Mouse (Mus musculus) small intestine, adult 2 months (tissue): ENCODE measurements at regions not wholly inside any gene's neighbourhood (a gene's known extent, or its start where the extent isn't known, plus 50 kb on each side); places are given as distances from the start of the nearest gene placed in this dataset.

Experiments
- H3K27ac ChIP-seq: fragments of 200-500 bp; 2 replicates; pipeline ENCODE4 v1.5.1; 2012; ENCODE audit warnings: low read depth, low read length, control low read depth, inconsistent platforms; ENCODE audit not compliant: insufficient read depth
- H3K27me3 ChIP-seq: fragments of 200-500 bp; 2 replicates; pipeline ENCODE4 v1.6.1; 2012; ENCODE audit warnings: mild to moderate bottlenecking, moderate library complexity, low read length, inconsistent platforms; ENCODE audit not compliant: control insufficient read depth, insufficient read depth
- H3K36me3 ChIP-seq: fragments of 200-500 bp; 2 replicates; pipeline ENCODE4 v1.6.1; 2012; ENCODE audit warnings: mild to moderate bottlenecking, low read length, control low read depth, inconsistent platforms; ENCODE audit not compliant: control insufficient read depth, insufficient read depth
- H3K4me1 ChIP-seq: fragments of 200-500 bp; 2 replicates; pipeline ENCODE4 v1.6.1; 2012; ENCODE audit warnings: low read length, inconsistent platforms, mixed read lengths; ENCODE audit not compliant: control insufficient read depth, insufficient read depth, insufficient read length
- H3K4me3 ChIP-seq: fragments of 200-500 bp; 2 replicates; pipeline ENCODE4 v1.5.1; 2012; ENCODE audit warnings: low read depth, mild to moderate bottlenecking, control low read depth, inconsistent platforms, low read length, moderate library complexity
- CTCF ChIP-seq: fragments of 200-500 bp; IDR thresholded peaks from 2 replicates; pipeline ENCODE4 v1.5.1; 2012; ENCODE audit warnings: low read depth, mild to moderate bottlenecking, control low read depth, inconsistent platforms, low read length, moderate library complexity, mixed read lengths; ENCODE audit not compliant: insufficient replicate concordance, insufficient read length; ENCODE audit errors: extremely low read depth
- POLR2A ChIP-seq: fragments of 200-500 bp; IDR thresholded peaks from 2 replicates; pipeline ENCODE4 v1.6.1; 2012; ENCODE audit warnings: low read depth, mild to moderate bottlenecking, control low read depth, inconsistent platforms, low read length, moderate library complexity
- WGBS: fragments of 180-500 bp; shearing (Covaris S2); methylation state at CpG from one replicate; pipeline ENCODE4 v1.1.7; 2018; 5-methylcytosine and 5-hydroxymethylcytosine counted together

- Histone ChIP-seq H3K4me3 (no peak overlapping the region), H3K27ac (no peak overlapping the region), H3K4me1 (peaks cover 4% of the 10 kb centered on the region), H3K36me3 (no peaks in the 10 kb centered on the region), H3K27me3 (no peaks in the 10 kb centered on the region)
- WGBS, result 48% methylated on average over 4 of the region's 4 CpGs
- TF ChIP-seq CTCF (no peak), POLR2A (no peak)
These were observed 454.4 kb upstream of the Sox9 start for GRCm38 (mm10) chr11:112327606-112328005.

GRCm38 (mm10) chr11:112345133-112345532 lies 436.9 kb upstream of the Sox9 start:
- Histone ChIP-seq H3K27me3 (no peaks in the 10 kb centered on the region), H3K4me1 (peaks cover 3% of the 10 kb centered on the region; the same call in 1 of the 2 replicates), H3K4me3 (no peak overlapping the region), H3K36me3 (no peaks in the 10 kb centered on the region), H3K27ac (no peak overlapping the region)
- TF ChIP-seq POLR2A (no peak), CTCF (no peak)
- WGBS, result 51% methylated on average over 6 of the region's 6 CpGs

- no peak overlapping the region for H3K27ac ChIP-seq
- no peaks in the 10 kb centered on the region for H3K36me3 ChIP-seq
- H3K4me1 ChIP-seq, result peaks cover 3% of the 10 kb centered on the region; the same call in 1 of the 2 replicates
- H3K27me3 ChIP-seq, result no peaks in the 10 kb centered on the region
- no peak overlapping the region for H3K4me3 ChIP-seq
- TF ChIP-seq CTCF (no peak), POLR2A (no peak)
- 15% methylated on average over 3 of the region's 3 CpGs for WGBS
These were observed 436.4 kb upstream of the Sox9 start for GRCm38 (mm10) chr11:112345586-112345985.

GRCm38 (mm10) chr11:112346089-112346488 lies 435.9 kb upstream of the Sox9 start:
- TF ChIP-seq POLR2A, result no peak
- no peak for TF ChIP-seq CTCF
- 25% methylated on average over 3 of the region's 3 CpGs for WGBS
- H3K4me3 ChIP-seq, result no peak overlapping the region
- H3K27ac ChIP-seq, result no peak overlapping the region
- H3K27me3 ChIP-seq, result no peaks in the 10 kb centered on the region
- peaks cover 3% of the 10 kb centered on the region; the same call in 1 of the 2 replicates for H3K4me1 ChIP-seq
- H3K36me3 ChIP-seq, result no peaks in the 10 kb centered on the region

- TF ChIP-seq POLR2A (no peak), CTCF (no peak)
- H3K27ac ChIP-seq, result no peak overlapping the region
- peaks cover 3% of the 10 kb centered on the region; the same call in 1 of the 2 replicates for H3K4me1 ChIP-seq
- H3K36me3 ChIP-seq, result no peaks in the 10 kb centered on the region
- no peaks in the 10 kb centered on the region for H3K27me3 ChIP-seq
- 23% methylated on average over 7 of the region's 7 CpGs for WGBS
- no peak overlapping the region for H3K4me3 ChIP-seq
These were observed 435.5 kb upstream of the Sox9 start for GRCm38 (mm10) chr11:112346532-112346931.

- no peaks in the 10 kb centered on the region for H3K27me3 ChIP-seq
- H3K4me1 ChIP-seq, result no peaks in the 10 kb centered on the region
- WGBS, result 87% methylated on average over 3 of the region's 3 CpGs
- no peak overlapping the region for H3K4me3 ChIP-seq
- TF ChIP-seq POLR2A (no peak), CTCF (no peak)
- no peak overlapping the region for H3K27ac ChIP-seq
- H3K36me3 ChIP-seq, result no peaks in the 10 kb centered on the region
These were observed 426.7 kb upstream of the Sox9 start for GRCm38 (mm10) chr11:112355311-112355710.

GRCm38 (mm10) chr11:112366715-112367114 lies 415.3 kb upstream of the Sox9 start:
- no peak for TF ChIP-seq CTCF
- no peak for TF ChIP-seq POLR2A

More at GRCm38 (mm10) chr11:112366715-112367114, 415.3 kb upstream of the Sox9 start:
- Histone ChIP-seq H3K27me3 (no peaks in the 10 kb centered on the region), H3K36me3 (no peaks in the 10 kb centered on the region), H3K27ac (no peak overlapping the region), H3K4me3 (no peak overlapping the region), H3K4me1 (no peaks in the 10 kb centered on the region)
- WGBS, result 85% methylated on average over 4 of the region's 4 CpGs
